Mouse (Mus musculus): ENCODE results near the gene Cldn10.

DNA sequence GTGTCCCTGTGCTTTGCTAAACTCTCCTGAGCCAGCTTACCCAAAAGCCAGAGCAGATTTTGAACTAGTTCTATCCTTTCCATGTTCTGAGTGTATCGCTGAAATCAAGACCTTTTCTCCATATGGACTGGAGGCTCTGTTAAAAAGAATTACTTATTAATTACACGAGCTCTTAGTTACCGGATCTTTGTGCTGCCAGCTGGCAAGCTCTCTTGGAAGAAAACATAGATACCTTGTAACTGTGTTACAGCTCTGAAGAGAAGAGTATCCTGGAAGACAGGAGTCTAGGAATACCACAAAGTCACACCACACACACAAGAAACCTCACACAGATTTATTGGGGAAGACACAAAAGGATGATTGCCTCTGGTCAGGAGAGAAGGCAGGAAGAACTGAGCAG lies 31.1 kb upstream of the Cldn10 start:
- no peak for TF ChIP-seq POLR2A (IDR thresholded peaks at IDR 0.05; ENCODE audit: low read depth, low read length)
- no peak for TF ChIP-seq CTCF (IDR thresholded peaks at IDR 0.05; ENCODE audit: extremely low read depth, insufficient read depth, insufficient read length, insufficient replicate concordance)

All from spleen, adult 2 months (tissue).